Comparison of ENCODE assay signal across 14 mouse cellular contexts in the genomic region with DNA sequence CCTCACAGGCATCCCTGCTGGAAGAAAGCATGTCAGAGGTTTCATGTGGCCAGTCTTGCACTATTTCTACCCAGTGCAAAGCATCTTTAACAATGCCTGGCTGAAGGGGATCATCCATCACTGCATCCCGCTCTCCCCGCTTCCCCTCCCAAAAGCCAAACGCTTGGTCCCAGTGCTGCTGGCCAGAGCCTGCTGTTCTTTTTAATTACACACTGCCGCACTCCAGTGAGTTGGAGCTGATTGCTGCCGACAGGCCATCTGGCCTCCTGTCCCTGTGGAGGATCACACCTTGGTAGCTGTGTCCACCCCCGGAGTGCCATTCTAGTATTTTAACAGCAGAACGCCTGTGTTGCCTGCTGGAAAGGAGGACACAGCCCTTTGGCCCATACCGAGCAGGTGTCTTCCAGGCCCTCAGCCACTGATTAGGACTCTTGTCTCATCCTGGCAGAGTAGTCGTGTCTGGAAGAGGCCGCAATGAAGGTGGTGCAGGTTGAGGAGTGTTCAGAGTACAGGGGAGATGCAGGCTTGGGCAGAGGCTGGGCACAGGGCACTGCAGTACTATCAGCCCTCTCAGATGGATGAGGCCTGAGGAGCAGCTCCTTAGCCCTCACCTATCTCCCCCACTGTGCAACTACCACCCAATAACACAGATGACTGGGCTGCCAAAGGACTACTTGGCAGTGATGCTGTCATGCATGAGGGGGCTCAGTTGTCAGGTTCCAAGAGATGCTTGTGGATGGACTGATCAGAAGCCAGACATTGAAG. TPM values are rescaled to one million over a fixed set of nuclear protein-coding genes. Genes with fewer than 3 reads are reported as not detected.
DNase-seq lines count a peak whose midpoint lies in the region; ATAC-seq and TF ChIP-seq lines count a peak whose summit lies in the region.
"Had no signal": no experiment of that assay in that cellular context is flagged by ENCODE, and none has a peak within 500 bp of the region (broad histone marks: within the 10 kb centered on the region; RNA-seq: fewer than 3 reads in every experiment).

No protein-coding gene starts in this region.

- WGBS in midbrain, embryonic 10.5 days, result 56% methylated on average over 10 of the region's 10 CpGs
- WGBS in midbrain, embryonic 16.5 days, result 36% methylated on average over 10 of the region's 10 CpGs
- WGBS in heart, adult 2 months, result 89% methylated on average over 10 of the region's 10 CpGs

- no peak for TF ChIP-seq CTCF in heart, adult 2 months (IDR thresholded peaks at IDR 0.05)

- no peaks in the 10 kb centered on the region for H3K36me3 ChIP-seq in midbrain, embryonic 10.5 days
- no peaks in the 10 kb centered on the region for H3K36me3 ChIP-seq in midbrain, embryonic 16.5 days (ENCODE audit: control insufficient read depth, insufficient read depth, low read length)
- no peaks in the 10 kb centered on the region for H3K36me3 ChIP-seq in heart, adult 2 months (ENCODE audit: control insufficient read depth, insufficient read depth, low read length)
- H3K36me3 ChIP-seq: heart, embryonic 15.5 days; limb, embryonic 15.5 days had no signal

- intact Hi-C loops in heart, adult 2 months (cut with DNase I), result no loop called here

- no peak for TF ChIP-seq POLR2A in heart, adult 2 months (IDR thresholded peaks at IDR 0.05; ENCODE audit: insufficient read depth, low read depth, low read length)

- peak overlapping the region; percentile 34; the same call in 1 of the 2 replicates for H3K27ac ChIP-seq in midbrain, embryonic 10.5 days (replicated peaks)
- no peak overlapping the region for H3K27ac ChIP-seq in midbrain, embryonic 16.5 days (ENCODE audit: low read length)
- H3K27ac ChIP-seq in heart, adult 2 months, result no peak overlapping the region
- H3K27ac ChIP-seq: heart, embryonic 15.5 days; limb, embryonic 15.5 days had no signal

- no peak overlapping the region for H3K4me2 ChIP-seq in midbrain, embryonic 16.5 days (ENCODE audit: low read length)
- H3K4me2 ChIP-seq: heart, embryonic 15.5 days; limb, embryonic 15.5 days had no signal

- TF ChIP-seq EP300 in heart, adult 2 months (IDR thresholded peaks at IDR 0.05; ENCODE audit: insufficient read depth, low read depth, low read length), result no peak

- H3K27me3 ChIP-seq in midbrain, embryonic 10.5 days (ENCODE audit: low read depth, poor library complexity, severe bottlenecking), result no peaks in the 10 kb centered on the region
- no peaks in the 10 kb centered on the region for H3K27me3 ChIP-seq in midbrain, embryonic 16.5 days (ENCODE audit: control insufficient read depth, insufficient read depth, low read depth, low read length)
- H3K27me3 ChIP-seq in heart, adult 2 months (ENCODE audit: control insufficient read depth, insufficient read depth, low read length), result no peaks in the 10 kb centered on the region
- H3K27me3 ChIP-seq: CH12.LX had no signal

- no peak overlapping the region for H3K9ac ChIP-seq in midbrain, embryonic 16.5 days (ENCODE audit: low read depth, low read length)
- no peak overlapping the region for H3K9ac ChIP-seq in heart, adult 2 months (ENCODE audit: low read depth, low read length)
- H3K9ac ChIP-seq: heart, embryonic 15.5 days; limb, embryonic 15.5 days had no signal

- 0 out of 2 replicates have a peak, but pooled peaks cover 3% of the 10 kb centered on the region for H3K9me3 ChIP-seq in midbrain, embryonic 10.5 days (replicated peaks)
- no peaks in the 10 kb centered on the region for H3K9me3 ChIP-seq in midbrain, embryonic 16.5 days (replicated peaks; ENCODE audit: control insufficient read depth, low read length, poor library complexity, severe bottlenecking)
- H3K9me3 ChIP-seq: heart, embryonic 15.5 days; limb, embryonic 15.5 days had no signal

- H3K4me3 ChIP-seq in midbrain, embryonic 10.5 days, result no peak overlapping the region
- no peak overlapping the region for H3K4me3 ChIP-seq in midbrain, embryonic 16.5 days (ENCODE audit: low read depth, low read length)
- no peak overlapping the region for H3K4me3 ChIP-seq in heart, adult 2 months
- H3K4me3 ChIP-seq: heart, embryonic 15.5 days; limb, embryonic 15.5 days had no signal

- ATAC-seq in midbrain, embryonic 16.5 days, result no peak
- ATAC-seq: intestine, postnatal 0 days; lung, postnatal 0 days had no signal

- DNase-seq in midbrain, embryonic 10.5 days (ENCODE audit: low spot score), result no peak
- peak; percentile 92 to 95 for DNase-seq in cerebellum, postnatal 10 days
- DNase-seq in mesoderm, embryonic 11.5 days (ENCODE audit: low read depth, low spot score), result peak; percentile 41
- DNase-seq in natural killer cell, adult 2 months (ENCODE audit: low spot score in 2 of 2), result no peak
- DNase-seq in right cerebral cortex, postnatal 10 days (ENCODE audit: low spot score in 2 of 2), result no peak
- DNase-seq in heart, adult 2 months, result no peak
- DNase-seq: thymus, postnatal 14 days had no signal

- peaks cover 39% of the 10 kb centered on the region for H3K4me1 ChIP-seq in midbrain, embryonic 10.5 days
- H3K4me1 ChIP-seq in midbrain, embryonic 16.5 days (ENCODE audit: control insufficient read depth, insufficient read depth, low read length), result 0 out of 2 replicates have a peak, but pooled peaks cover 2% of the 10 kb centered on the region
- H3K4me1 ChIP-seq in heart, adult 2 months (ENCODE audit: control insufficient read depth, insufficient read depth, low read length), result peaks cover under 1% of the 10 kb centered on the region

- no peaks in the 10 kb centered on the region for H3K79me2 ChIP-seq in heart, adult 2 months (replicated peaks; ENCODE audit: control insufficient read depth, insufficient read depth, low read length)

RNA-seq across cellular contexts. Expression of a gene that starts 13.2 kb away (rescaled TPM):
- 0.68 and 1.4 TPM in 2 replicates for polyA plus RNA-seq in midbrain, embryonic 10.5 days (2016; fragmentation: Nextera tagmentation; extraction: Ambion mirVana)
- polyA plus RNA-seq in midbrain, embryonic 16.5 days (2015; fragmentation: Nextera tagmentation; extraction: Ambion mirVana), result 1.4 and 1.9 TPM in 2 replicates
- total RNA-seq in heart, adult 2 months (2021), result under 1 TPM in 1 of 2 experiments, not detected in 1; 0.52 TPM
- 0.49 TPM in 1 of 2 replicates, not detected in the other for polyA plus RNA-seq in heart, adult 2 months (2012; rRNA removed)
- total RNA-seq: CH12.LX; gastrocnemius, adult 18-20 months had no signal
- polyA plus RNA-seq: heart, embryonic 15.5 days; intestine, postnatal 0 days; limb, embryonic 15.5 days had no signal

RNA-seq across cellular contexts. Expression of a gene that starts 15.1 kb away (rescaled TPM):
- polyA plus RNA-seq in midbrain, embryonic 10.5 days (2016; fragmentation: Nextera tagmentation; extraction: Ambion mirVana), result 27.4 and 28.9 TPM in 2 replicates
- 29.3 and 33.2 TPM in 2 replicates for polyA plus RNA-seq in midbrain, embryonic 16.5 days (2015; fragmentation: Nextera tagmentation; extraction: Ambion mirVana)
- 10 to 100 TPM; 14.6 to 16.9 TPM for total RNA-seq in heart, adult 2 months (2021)
- 16.5 and 16.8 TPM in 2 replicates for polyA plus RNA-seq in heart, adult 2 months (2012; rRNA removed)

Comparison
In these comparisons a context has a peak if more than half of its experiments do, and no peak if none do; other contexts are left out.
1. DNase-seq: peak in cerebellum, postnatal 10 days (2 of 2) and mesoderm, embryonic 11.5 days (single experiment); none in midbrain, embryonic 10.5 days (single experiment), natural killer cell, adult 2 months (0 of 2), right cerebral cortex, postnatal 10 days (0 of 2) and heart, adult 2 months (0 of 2).